Mouse (Mus musculus) limb, embryonic 10.5 days (tissue): ENCODE results near the gene Desi1. TPM values are rescaled to one million over a fixed set of nuclear protein-coding genes. Genes with fewer than 3 reads are reported as not detected.
A peak's percentile ranks its signal among the peaks of the same experiment; 100 is the strongest.

Experiments used
- DNase-seq: peaks from one replicate; pipeline ENCODE4 v3.0.0-alpha.2; 2017; ENCODE audit warnings: low spot score
- H3K27ac ChIP-seq: fragments of 300-500 bp; sonication (generic); 2 replicates; pipeline ENCODE4 v1.5.1; 2016; ENCODE audit warnings: mild to moderate bottlenecking
- H3K27me3 ChIP-seq: fragments of 300-500 bp; sonication (generic); 2 replicates; pipeline ENCODE4 v1.6.1; 2016; ENCODE audit warnings: low read depth, mild to moderate bottlenecking; ENCODE audit not compliant: poor library complexity, severe bottlenecking
- H3K36me3 ChIP-seq: fragments of 300-500 bp; sonication (generic); 2 replicates; pipeline ENCODE4 v1.6.1; 2016; ENCODE audit warnings: mild to moderate bottlenecking, moderate library complexity
- H3K4me1 ChIP-seq: fragments of 300-500 bp; sonication (generic); 2 replicates; pipeline ENCODE4 v1.6.1; 2016
- H3K4me3 ChIP-seq: fragments of 300-500 bp; sonication (generic); 2 replicates; pipeline ENCODE4 v1.5.1; 2016; ENCODE audit warnings: mild to moderate bottlenecking, moderate library complexity
- H3K9me3 ChIP-seq: fragments of 300-500 bp; sonication (generic); replicated peaks from 2 replicates; pipeline ENCODE4 v1.6.1; 2016; ENCODE audit warnings: mild to moderate bottlenecking
- WGBS: fragments of 180-500 bp; shearing (Covaris S2); methylation state at CpG from one replicate; pipeline ENCODE4 v1.1.7; 2016; 5-methylcytosine and 5-hydroxymethylcytosine counted together
- polyA plus RNA-seq: library from polyadenylated mRNA; unstranded; fragments of >200 nt; fragmentation: Nextera tagmentation; extraction: Ambion mirVana; gene quantifications from 2 replicates; pipeline ENCODE4 v1.2.1, GENCODE M21; 2016

Desi1 gene
- 33.7 and 40.3 TPM in 2 replicates for polyA plus RNA-seq

DNA sequence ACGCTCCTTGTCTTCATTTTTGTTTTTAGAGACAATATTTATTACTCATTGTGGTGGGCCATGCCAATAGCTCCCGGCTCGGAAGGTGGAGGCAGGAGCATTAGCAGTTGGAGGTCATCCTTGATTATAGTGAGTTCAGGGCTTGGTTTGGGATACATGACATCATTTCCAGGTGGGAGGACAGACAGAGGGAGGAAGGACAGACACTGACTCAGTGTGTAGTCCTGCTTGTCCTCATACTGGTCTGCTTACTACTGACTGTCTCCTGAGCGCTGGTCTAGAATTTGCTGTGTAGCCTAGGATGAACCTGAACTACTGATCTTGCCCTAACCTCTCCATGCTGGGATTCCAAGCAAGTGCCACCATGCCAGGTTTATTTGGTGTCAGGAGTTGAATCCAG lies at the start of gene Desi1:
Gene Desi1 (minus strand): TSS at position 101 of the 400 bp plus-strand sequence.
- no peak within 1 kb of the TSS for H3K4me3 ChIP-seq
- H3K27ac ChIP-seq, result no peak within 1 kb of the TSS
- no peaks in the 10 kb centered on the region for H3K27me3 ChIP-seq
- peaks cover 96% of the 10 kb centered on the region for H3K36me3 ChIP-seq
- WGBS, result 94% methylated on average over 4 of the region's 4 CpGs
- H3K4me1 ChIP-seq, result no peaks in the 10 kb centered on the region
- DNase-seq, result no peak
- H3K9me3 ChIP-seq, result no peaks in the 10 kb centered on the region

DNA sequence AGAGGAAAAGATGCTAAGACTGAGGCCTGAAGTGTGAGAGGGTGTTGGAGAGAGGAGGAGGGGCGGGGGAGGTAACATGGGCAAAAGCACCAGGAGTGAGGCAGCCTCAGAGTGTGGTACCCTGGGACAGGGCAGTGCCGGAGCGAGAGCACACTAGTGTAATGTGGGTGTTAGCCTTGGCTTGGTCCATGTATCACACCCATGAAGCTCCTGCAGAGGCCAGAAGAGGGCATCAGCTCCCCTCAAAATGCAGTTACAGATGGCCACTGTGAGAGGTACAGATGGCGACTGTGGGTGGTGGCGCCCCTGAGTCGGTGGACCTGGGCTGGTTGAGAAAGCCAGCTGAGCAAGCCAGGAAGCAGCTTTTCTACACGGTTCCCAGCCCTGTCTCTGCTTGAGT lies 47.5 kb upstream of the Desi1 start:
- Histone ChIP-seq H3K27ac (no peak overlapping the region), H3K4me3 (no peak overlapping the region), H3K27me3 (0 out of 2 replicates have a peak, but pooled peaks cover 6% of the 10 kb centered on the region), H3K4me1 (no peaks in the 10 kb centered on the region), H3K9me3 (no peaks in the 10 kb centered on the region), H3K36me3 (no peaks in the 10 kb centered on the region)
- peak; percentile 47 for DNase-seq
- 37% methylated on average over 7 of the region's 7 CpGs for WGBS

- Histone ChIP-seq H3K9me3 (no peaks in the 10 kb centered on the region), H3K27me3 (0 out of 2 replicates have a peak, but pooled peaks cover 6% of the 10 kb centered on the region), H3K27ac (no peak overlapping the region), H3K36me3 (no peaks in the 10 kb centered on the region), H3K4me3 (no peak overlapping the region), H3K4me1 (no peaks in the 10 kb centered on the region)
- DNase-seq, result peak; percentile 43
- WGBS, result 67% methylated on average over 10 of the region's 10 CpGs
Observed at GRCm38 (mm10) chr15:82079883-82080282, 46.2 kb upstream of the Desi1 start.

GRCm38 (mm10) chr15:82073490-82073889 lies 39.8 kb upstream of the Desi1 start:
- Histone ChIP-seq H3K36me3 (no peaks in the 10 kb centered on the region), H3K4me1 (peaks cover 7% of the 10 kb centered on the region), H3K9me3 (no peaks in the 10 kb centered on the region), H3K27ac (no peak overlapping the region), H3K27me3 (peaks cover 40% of the 10 kb centered on the region), H3K4me3 (no peak overlapping the region)
- DNase-seq, result no peak
- WGBS, result 93% methylated on average over 7 of the region's 7 CpGs

DNA sequence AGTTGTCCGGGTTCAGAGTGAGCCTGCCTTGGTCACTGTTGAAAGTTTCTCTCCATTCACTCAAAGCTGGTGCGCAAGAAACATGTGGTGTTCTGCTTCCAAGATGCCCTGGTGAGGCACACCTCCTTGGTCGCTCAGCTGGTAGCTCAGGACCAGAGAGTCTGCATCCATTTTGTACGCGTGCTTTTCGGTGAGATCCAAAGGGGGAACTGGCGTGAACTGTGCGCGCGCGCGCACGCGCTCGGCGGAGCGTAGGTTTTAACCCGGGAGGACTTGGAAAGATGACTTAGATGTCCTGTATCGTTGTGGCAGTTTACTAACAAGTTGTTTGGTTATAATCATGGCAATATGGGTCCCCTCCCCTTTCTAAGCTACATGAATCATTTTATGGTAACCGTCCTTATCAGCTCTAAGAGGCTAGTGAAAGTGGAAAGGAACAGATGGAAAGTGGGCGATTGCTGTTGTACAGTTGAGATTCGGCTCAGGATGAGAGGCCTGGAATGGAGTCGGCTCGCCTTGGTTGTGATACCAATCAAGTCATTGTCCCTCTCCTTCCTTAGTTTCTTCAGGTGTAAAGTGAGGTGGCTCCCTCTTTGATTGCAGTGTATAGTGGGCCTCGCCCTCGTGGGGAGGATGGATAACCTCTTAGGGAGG lies 38.3 kb upstream of the Desi1 start:
- no peaks in the 10 kb centered on the region for H3K9me3 ChIP-seq
- H3K36me3 ChIP-seq, result no peaks in the 10 kb centered on the region
- no peak overlapping the region for H3K27ac ChIP-seq
- peaks cover 7% of the 10 kb centered on the region for H3K4me1 ChIP-seq
- H3K27me3 ChIP-seq, result peaks cover 50% of the 10 kb centered on the region
- 89% methylated on average over 26 of the region's 26 CpGs for WGBS
- no peak overlapping the region for H3K4me3 ChIP-seq
- no peak for DNase-seq

DNA sequence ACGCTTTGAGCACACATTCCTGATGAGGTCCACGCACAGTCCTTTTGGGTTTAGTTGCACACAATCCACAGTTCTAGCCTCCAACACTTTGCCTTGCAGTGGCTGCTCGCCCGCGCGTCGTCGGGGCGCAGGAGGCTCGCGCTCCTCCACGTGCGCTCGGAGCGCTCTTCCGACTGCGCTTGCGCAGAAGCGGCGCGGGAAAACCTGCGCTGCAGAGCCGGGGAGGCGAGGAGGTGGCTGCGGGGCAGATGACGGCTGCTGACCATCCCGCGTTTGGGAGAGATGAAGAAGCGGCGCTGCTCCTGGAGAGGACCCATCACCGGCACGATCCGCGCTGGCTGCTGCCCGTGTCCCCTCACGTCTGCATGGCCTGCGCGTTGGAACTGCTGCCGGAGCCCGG lies 36.2 kb upstream of the Desi1 start, which contains the start of gene Mei1:
Gene Mei1 (plus strand): TSS at position 99 of the 400 bp plus-strand sequence.
- peaks cover 7% of the 10 kb centered on the region for H3K4me1 ChIP-seq
- no peaks in the 10 kb centered on the region for H3K36me3 ChIP-seq
- WGBS, result 23% methylated on average over 40 of the region's 40 CpGs
- H3K27ac ChIP-seq, result no peak within 1 kb of the TSS
- peak within 1 kb of the TSS; percentile 34 for H3K4me3 ChIP-seq
- peaks cover 60% of the 10 kb centered on the region for H3K27me3 ChIP-seq
- peak; percentile 43 for DNase-seq
- H3K9me3 ChIP-seq, result no peaks in the 10 kb centered on the region

DNA sequence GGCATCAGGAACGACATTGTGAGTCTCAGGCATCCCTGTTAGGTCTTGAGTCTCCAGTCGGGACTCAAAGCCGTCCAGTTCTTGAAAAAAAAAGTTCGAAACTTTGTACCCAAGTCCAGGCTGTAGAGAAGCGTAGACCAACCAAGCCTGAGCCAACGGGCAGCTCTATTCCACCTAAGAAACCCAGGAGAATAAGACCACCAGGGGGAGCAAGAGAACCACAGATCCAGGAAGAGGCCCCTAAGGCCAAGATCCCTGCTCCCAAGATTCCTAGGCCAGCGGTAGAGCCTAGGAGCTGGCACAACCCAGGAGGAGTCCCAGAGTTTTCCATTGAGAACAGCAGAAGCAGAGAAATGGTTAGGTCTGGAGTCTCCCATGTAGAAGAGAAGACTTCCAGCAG lies 31.8 kb upstream of the Desi1 start:
- H3K27ac ChIP-seq, result no peak overlapping the region
- WGBS, result 19% methylated on average over 7 of the region's 7 CpGs

DNA sequence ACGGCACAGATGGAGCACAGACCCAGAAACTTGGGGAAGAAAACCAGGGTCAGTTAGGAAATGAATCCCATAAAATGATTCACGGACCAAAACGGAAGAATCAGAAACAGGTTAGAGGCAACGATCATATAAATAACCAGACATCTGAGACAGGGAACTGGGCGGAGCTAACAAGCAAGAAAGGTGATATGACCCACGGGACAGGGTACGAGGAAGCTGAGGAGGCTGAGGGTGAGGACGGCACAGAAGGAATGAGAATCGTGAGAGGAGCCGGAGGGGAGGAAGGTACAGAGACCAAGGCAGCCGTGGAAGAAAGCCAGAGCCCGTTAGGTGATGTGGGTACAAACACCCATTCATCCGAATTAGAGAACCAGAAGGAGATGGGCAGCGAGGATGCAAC lies 30.2 kb upstream of the Desi1 start:
- Histone ChIP-seq H3K4me1 (peaks cover 10% of the 10 kb centered on the region), H3K27ac (no peak overlapping the region), H3K27me3 (peaks cover 55% of the 10 kb centered on the region), H3K9me3 (no peaks in the 10 kb centered on the region), H3K36me3 (no peaks in the 10 kb centered on the region), H3K4me3 (no peak overlapping the region)
- WGBS, result 63% methylated on average over 14 of the region's 14 CpGs
- DNase-seq, result no peak

More for the DNA sequence above, 31.8 kb upstream of the Desi1 start:
- Histone ChIP-seq H3K36me3 (no peaks in the 10 kb centered on the region), H3K9me3 (no peaks in the 10 kb centered on the region), H3K27me3 (peaks cover 71% of the 10 kb centered on the region), H3K4me3 (no peak overlapping the region), H3K4me1 (peaks cover 17% of the 10 kb centered on the region)
- peak; percentile 76 for DNase-seq

DNA sequence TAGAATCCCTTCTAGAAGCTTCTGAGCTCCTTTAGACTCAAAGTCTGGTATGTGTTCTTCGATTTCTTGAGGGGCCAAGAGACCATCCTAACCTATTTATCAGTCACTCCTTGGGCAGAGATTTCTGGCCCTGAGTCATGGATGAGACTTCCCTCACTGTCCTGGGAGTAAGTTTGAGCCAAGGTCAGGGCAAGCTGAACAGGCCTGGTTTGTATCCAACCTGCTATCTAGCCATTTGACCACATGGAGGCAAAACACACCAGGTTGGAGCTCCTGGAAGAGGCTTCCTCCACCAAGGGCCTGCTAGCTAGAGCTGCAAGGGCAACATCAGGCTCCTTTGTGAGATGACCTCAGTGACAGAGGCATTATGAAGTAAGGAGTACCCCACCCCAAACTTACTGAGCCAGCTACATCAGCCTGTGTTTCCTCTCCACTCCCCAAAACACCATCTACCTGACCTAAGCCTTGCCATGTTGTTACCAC lies 25.1 kb upstream of the Desi1 start, which contains the start of gene 4930407I10Rik:
Gene 4930407I10Rik (plus strand): TSS at position 433 of the 483 bp plus-strand sequence.
- H3K9me3 ChIP-seq, result no peaks in the 10 kb centered on the region

DNA sequence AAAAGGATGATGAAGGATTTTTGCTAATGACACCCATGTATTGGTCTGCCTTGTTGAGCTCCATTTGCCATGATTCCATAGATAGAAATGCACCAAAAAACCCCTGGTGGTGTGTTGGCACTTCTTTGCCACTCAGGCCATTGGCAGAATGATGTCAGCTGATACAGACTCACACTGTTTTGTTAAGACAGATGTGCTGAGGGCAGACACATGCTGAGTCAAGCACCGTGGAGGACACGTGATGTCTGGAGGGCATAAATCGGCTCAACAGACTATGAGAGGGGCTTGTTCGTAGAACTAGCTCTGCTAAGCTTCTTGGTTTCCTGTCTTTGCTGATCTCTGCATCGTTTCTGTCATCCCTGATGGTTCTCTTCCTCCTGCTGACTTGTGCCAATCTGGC lies 18.9 kb upstream of the Desi1 start:
- H3K4me1 ChIP-seq, result no peaks in the 10 kb centered on the region
- no peaks in the 10 kb centered on the region for H3K36me3 ChIP-seq
- H3K4me3 ChIP-seq, result no peak overlapping the region
- no peaks in the 10 kb centered on the region for H3K9me3 ChIP-seq
- H3K27ac ChIP-seq, result no peak overlapping the region
- no peaks in the 10 kb centered on the region for H3K27me3 ChIP-seq
- no peak for DNase-seq
- 73% methylated on average over 5 of the region's 5 CpGs for WGBS

More for the DNA sequence above, 25.1 kb upstream of the Desi1 start, which contains the start of gene 4930407I10Rik:
- Histone ChIP-seq H3K4me1 (peaks cover 5% of the 10 kb centered on the region), H3K4me3 (no peak within 1 kb of the TSS), H3K27me3 (peaks cover 20% of the 10 kb centered on the region), H3K36me3 (no peaks in the 10 kb centered on the region), H3K27ac (no peak within 1 kb of the TSS)
- DNase-seq, result no peak
- WGBS, result 81% methylated on average over 1 of the region's 1 CpGs

DNA sequence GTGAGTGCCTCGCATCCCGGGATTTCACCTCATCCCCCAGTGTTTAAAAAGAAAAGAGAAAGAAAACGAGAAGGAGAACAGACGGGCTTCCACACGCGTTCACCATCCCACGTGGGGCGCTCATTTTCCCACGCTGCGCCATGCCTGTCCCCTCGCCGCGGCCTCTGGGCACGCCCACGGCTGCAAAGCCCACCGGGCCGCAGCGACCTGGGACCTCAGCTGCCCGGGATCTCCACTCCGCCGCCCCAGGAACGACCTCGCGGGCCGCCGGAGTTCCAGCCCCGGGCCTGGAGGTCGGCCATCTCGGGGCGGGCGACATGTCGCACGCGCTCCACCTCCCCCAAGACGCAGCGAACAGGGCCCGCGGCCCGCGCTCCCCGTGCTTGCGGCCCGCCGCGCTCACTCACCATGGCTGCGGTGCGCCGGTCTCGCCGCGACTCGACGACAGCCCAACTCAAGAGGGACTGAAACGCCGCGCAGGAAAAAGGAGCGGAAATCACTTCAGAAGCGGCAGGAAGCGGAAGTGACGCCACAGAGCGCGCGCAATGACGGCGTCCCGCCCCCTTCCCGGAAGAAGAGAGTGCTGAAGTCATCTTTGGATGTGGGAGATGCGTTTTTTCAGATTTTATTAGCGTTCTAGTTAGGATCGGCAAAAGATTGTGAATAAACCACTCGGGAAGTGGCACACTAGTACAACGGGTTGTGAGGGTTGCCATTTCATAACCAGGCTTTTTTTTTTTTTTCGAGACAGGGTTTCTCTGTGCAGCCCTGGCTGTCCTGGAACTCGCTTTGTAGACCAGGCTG lies 13.6 kb upstream of the Desi1 start, which contains the start of gene Snu13:
Gene Snu13 (minus strand): TSS at position 519 of the 804 bp plus-strand sequence.
- H3K4me3 ChIP-seq, result peak within 1 kb of the TSS; percentile 100
- WGBS, result under 1% methylated on average over 74 of the region's 74 CpGs
- H3K9me3 ChIP-seq, result no peaks in the 10 kb centered on the region
- H3K36me3 ChIP-seq, result peaks cover 24% of the 10 kb centered on the region
- H3K27me3 ChIP-seq, result no peaks in the 10 kb centered on the region
- peak within 1 kb of the TSS; percentile 95 for H3K27ac ChIP-seq
- H3K4me1 ChIP-seq, result peaks cover 15% of the 10 kb centered on the region
- DNase-seq, result peak; percentile 96

DNA sequence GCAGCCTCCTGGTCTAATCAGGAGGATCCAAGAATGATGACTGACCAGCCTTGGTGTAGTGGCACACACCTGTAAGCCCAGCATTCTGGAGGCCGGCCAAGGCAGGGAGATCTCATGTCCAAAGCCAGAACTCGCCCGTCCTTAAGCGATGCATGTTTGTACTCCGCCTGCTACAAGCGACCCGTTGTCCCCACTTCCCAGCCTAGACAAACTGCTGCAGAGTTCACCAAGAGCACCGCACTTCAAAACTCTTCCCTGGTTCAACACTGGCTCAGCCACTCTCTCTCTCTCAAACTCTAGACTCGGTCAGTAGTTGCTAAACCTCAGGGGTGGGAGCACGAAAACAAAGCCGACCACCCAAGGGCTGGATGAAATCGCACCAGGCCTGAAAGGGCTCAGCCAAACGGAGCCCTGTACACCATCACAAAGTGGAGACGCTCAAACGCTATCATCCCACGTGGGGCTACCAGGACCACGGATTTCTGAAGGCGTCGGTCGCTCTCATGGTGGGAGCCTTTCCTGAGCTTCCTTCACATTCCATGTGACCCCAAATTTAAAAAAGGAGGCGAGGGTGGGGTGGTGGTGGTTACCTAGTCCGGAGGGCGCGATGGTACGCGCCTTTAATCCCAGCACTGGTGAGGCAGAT lies 12.7 kb upstream of the Desi1 start:
- Histone ChIP-seq H3K27me3 (no peaks in the 10 kb centered on the region), H3K9me3 (no peaks in the 10 kb centered on the region), H3K27ac (peak overlapping the region; percentile 95), H3K36me3 (peaks cover 26% of the 10 kb centered on the region), H3K4me1 (peaks cover 15% of the 10 kb centered on the region), H3K4me3 (peak overlapping the region; percentile 100)
- 5% methylated on average over 26 of the region's 26 CpGs for WGBS
- DNase-seq, result peak; percentile 37
